Mouse (Mus musculus) limb, embryonic 13.5 days (tissue): Measurements from ENCODE around the gene Kdelc2. TPM values are rescaled to one million over a fixed set of nuclear protein-coding genes. Genes with fewer than 3 reads are reported as not detected.

Source experiments
- ATAC-seq: fragments of 200-750 bp; cut with Nextera tagmentation; 2 replicates; pipeline ENCODE4 v1.8.0; 2017; ENCODE audit warnings: low read depth, moderate number of reproducible peaks, moderate TSS enrichment; ENCODE audit not compliant: low FRiP score
- H3K27ac ChIP-seq: fragments of 300-500 bp; sonication (generic); 2 replicates; pipeline ENCODE4 v1.5.1; 2015; ENCODE audit warnings: inconsistent platforms, mild to moderate bottlenecking, moderate library complexity
- H3K27me3 ChIP-seq: fragments of 300-500 bp; sonication (generic); 2 replicates; pipeline ENCODE4 v1.6.1; 2015; ENCODE audit warnings: mild to moderate bottlenecking, inconsistent platforms
- H3K36me3 ChIP-seq: fragments of 300-500 bp; sonication (generic); 2 replicates; pipeline ENCODE4 v1.6.1; 2015; ENCODE audit warnings: inconsistent platforms, mild to moderate bottlenecking, moderate library complexity
- H3K4me1 ChIP-seq: fragments of 300-500 bp; sonication (generic); 2 replicates; pipeline ENCODE4 v1.6.1; 2015; ENCODE audit warnings: inconsistent platforms
- H3K4me2 ChIP-seq: fragments of 300-500 bp; sonication (generic); replicated peaks from 2 replicates; pipeline ENCODE4 v1.6.1; 2015; ENCODE audit warnings: inconsistent platforms, mild to moderate bottlenecking, moderate library complexity
- H3K4me3 ChIP-seq: fragments of 300-500 bp; sonication (generic); 2 replicates; pipeline ENCODE4 v1.5.1; 2015; ENCODE audit warnings: moderate library complexity, mild to moderate bottlenecking, inconsistent platforms
- H3K9ac ChIP-seq: fragments of 300-500 bp; sonication (generic); 2 replicates; pipeline ENCODE4 v1.6.1; 2015; ENCODE audit warnings: mild to moderate bottlenecking, inconsistent platforms
- H3K9me3 ChIP-seq: fragments of 300-500 bp; sonication (generic); 2 replicates; pipeline ENCODE4 v1.6.1; 2016; ENCODE audit warnings: inconsistent platforms
- WGBS: fragments of 180-500 bp; shearing (Covaris S2); methylation state at CpG from one replicate; pipeline ENCODE4 v1.1.7; 2015; 5-methylcytosine and 5-hydroxymethylcytosine counted together
- polyA plus RNA-seq: library from polyadenylated mRNA; unstranded; fragments of >200 nt; fragmentation: Nextera tagmentation; extraction: Ambion mirVana; gene quantifications from 2 replicates; pipeline ENCODE4 v1.2.1, GENCODE M21; 2015

Kdelc2 gene
- 19.6 and 23.7 TPM in 2 replicates for polyA plus RNA-seq

DNA sequence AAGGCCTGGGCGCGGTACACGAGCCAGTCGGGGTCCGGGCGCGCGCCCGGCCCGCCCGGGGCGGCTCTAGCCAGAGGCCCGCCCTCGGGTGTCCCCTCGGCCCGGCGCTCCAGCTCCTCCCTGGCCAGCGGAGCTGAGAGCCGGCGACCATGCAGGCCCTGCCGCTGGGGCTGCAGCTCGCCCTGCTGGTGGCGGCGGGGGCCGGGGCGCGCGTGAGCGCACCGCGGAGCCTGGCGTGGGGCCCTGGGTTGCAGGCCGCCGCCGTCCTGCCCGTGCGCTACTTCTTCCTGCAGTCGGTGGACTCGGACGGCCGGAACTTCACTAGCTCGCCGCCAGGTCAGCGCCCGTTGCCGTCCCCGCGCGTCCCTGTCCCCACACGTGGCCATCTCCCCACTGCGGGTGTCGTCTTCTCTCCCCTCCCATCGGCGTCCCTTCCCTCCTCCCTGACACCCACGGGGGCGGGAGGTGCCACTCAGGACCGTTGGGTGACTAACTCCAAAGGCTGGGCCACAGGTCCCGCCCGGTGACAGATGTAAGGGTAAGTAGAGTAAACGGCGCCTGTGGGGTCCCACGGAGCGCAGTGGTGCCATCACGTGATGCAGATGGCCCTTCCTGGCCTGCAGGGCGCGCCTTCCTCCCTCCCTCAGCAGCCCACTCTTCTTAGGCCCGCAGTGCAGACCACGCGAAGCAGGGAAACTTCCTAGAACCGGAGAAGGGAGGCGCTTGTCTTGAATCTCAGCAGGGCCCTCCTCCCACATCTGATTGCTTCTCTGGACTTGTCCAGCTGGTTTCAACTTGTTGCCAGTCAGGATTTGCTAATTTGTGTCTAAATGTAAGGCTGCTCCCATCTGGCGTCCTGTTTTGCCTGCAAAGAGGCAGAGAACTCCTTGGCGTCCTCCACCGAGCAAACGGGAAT lies at the start of gene Kdelc2:
Gene Kdelc2, plus strand, starts transcription at position 75 of the 916 bp plus-strand sequence.
- peak within 1 kb of the TSS; percentile 94 for H3K9ac ChIP-seq
- H3K27me3 ChIP-seq, result no peaks in the 10 kb centered on the region
- H3K36me3 ChIP-seq, result peaks cover 1% of the 10 kb centered on the region
- H3K4me3 ChIP-seq, result peak within 1 kb of the TSS; percentile 73
- peak within 1 kb of the TSS; percentile 96 for H3K27ac ChIP-seq
- H3K9me3 ChIP-seq, result no peaks in the 10 kb centered on the region
- peak within 1 kb of the TSS; percentile 76 for H3K4me2 ChIP-seq
- under 1% methylated on average over 68 of the region's 75 CpGs for WGBS
- ATAC-seq, result peak; percentile 95
- H3K4me1 ChIP-seq, result peaks cover 9% of the 10 kb centered on the region

- Histone ChIP-seq H3K9me3 (peaks cover 5% of the 10 kb centered on the region; the same call in 1 of the 2 replicates), H3K4me1 (no peaks in the 10 kb centered on the region), H3K27me3 (no peaks in the 10 kb centered on the region), H3K36me3 (no peaks in the 10 kb centered on the region), H3K27ac (no peak overlapping the region), H3K4me2 (no peak overlapping the region), H3K9ac (no peak overlapping the region), H3K4me3 (no peak overlapping the region)
- 81% methylated on average over 3 of the region's 3 CpGs for WGBS
- no peak for ATAC-seq
Observed at GRCm38 (mm10) chr9:53335131-53335530, 48.7 kb upstream of the Kdelc2 start.

DNA sequence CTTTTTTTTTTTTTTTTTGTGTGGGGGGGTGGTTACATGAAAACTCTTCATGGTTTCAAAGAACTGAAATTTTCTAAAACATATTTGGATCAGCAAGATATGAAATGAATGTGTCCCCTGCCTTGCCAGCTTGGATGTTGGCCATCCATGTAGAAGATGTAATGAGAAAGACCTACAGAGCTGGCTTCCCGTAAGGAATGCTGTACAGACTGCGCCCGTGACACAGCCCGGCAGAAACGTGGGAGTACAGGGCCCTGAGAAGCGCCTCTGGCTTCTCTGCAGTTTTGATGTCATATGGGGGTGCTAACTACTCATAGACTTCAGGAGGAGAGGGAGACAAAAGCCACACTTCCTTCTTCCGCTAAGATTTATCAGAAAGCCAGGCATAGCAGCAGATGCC lies 44.2 kb upstream of the Kdelc2 start:
- Histone ChIP-seq H3K9ac (no peak overlapping the region), H3K9me3 (no peaks in the 10 kb centered on the region), H3K36me3 (no peaks in the 10 kb centered on the region), H3K27ac (no peak overlapping the region), H3K4me2 (peak overlapping the region; percentile 84; the same call in 1 of the 2 replicates), H3K27me3 (no peaks in the 10 kb centered on the region), H3K4me1 (peaks cover 6% of the 10 kb centered on the region; the same call in 1 of the 2 replicates), H3K4me3 (no peak overlapping the region)
- 65% methylated on average over 7 of the region's 7 CpGs for WGBS
- ATAC-seq, result no peak

- Histone ChIP-seq H3K9me3 (no peaks in the 10 kb centered on the region), H3K36me3 (no peaks in the 10 kb centered on the region), H3K4me2 (peak overlapping the region; percentile 84), H3K4me3 (peak overlapping the region; percentile 54), H3K4me1 (peaks cover 6% of the 10 kb centered on the region; the same call in 1 of the 2 replicates), H3K9ac (no peak overlapping the region), H3K27me3 (no peaks in the 10 kb centered on the region), H3K27ac (no peak overlapping the region)
- 17% methylated on average over 17 of the region's 17 CpGs for WGBS
- ATAC-seq, result no peak
Observed at GRCm38 (mm10) chr9:53340328-53340916, 43.4 kb upstream of the Kdelc2 start.

DNA sequence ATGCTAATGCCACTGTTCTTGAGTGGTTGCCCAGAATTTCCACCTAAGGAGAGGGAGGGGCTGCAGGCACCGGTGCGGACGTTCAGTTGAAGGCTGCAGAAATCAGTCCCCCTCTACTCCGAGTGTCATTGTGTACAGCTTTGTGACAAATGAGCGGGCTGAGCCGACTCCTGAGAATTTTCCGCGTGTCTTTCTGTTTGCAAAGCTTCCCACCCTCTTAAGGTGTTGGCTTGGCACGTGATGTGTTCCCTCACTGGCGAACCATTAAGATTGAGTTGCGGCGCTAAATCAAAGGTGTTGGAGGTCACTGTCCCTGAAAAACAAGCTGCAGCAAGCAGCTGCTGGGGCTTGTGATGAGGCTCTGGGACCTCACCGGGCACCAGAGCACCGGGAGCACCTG lies 42.9 kb upstream of the Kdelc2 start:
- peak overlapping the region; percentile 84 for H3K4me2 ChIP-seq
- ATAC-seq, result peak; percentile 54; the same call in 1 of the 2 replicates
- H3K27ac ChIP-seq, result no peak overlapping the region
- H3K9me3 ChIP-seq, result no peaks in the 10 kb centered on the region
- peak overlapping the region; percentile 54 for H3K4me3 ChIP-seq
- H3K4me1 ChIP-seq, result peaks cover 6% of the 10 kb centered on the region; the same call in 1 of the 2 replicates
- H3K27me3 ChIP-seq, result no peaks in the 10 kb centered on the region
- 2% methylated on average over 14 of the region's 14 CpGs for WGBS
- H3K9ac ChIP-seq, result peak overlapping the region; percentile 67
- no peaks in the 10 kb centered on the region for H3K36me3 ChIP-seq

GRCm38 (mm10) chr9:53341981-53342380 lies 41.8 kb upstream of the Kdelc2 start:
- Histone ChIP-seq H3K4me3 (no peak overlapping the region), H3K27me3 (no peaks in the 10 kb centered on the region), H3K36me3 (no peaks in the 10 kb centered on the region), H3K4me2 (peak overlapping the region; percentile 84), H3K4me1 (peaks cover 6% of the 10 kb centered on the region; the same call in 1 of the 2 replicates), H3K9me3 (no peaks in the 10 kb centered on the region), H3K9ac (no peak overlapping the region), H3K27ac (no peak overlapping the region)
- no peak for ATAC-seq
- WGBS, result 77% methylated on average over 3 of the region's 3 CpGs

DNA sequence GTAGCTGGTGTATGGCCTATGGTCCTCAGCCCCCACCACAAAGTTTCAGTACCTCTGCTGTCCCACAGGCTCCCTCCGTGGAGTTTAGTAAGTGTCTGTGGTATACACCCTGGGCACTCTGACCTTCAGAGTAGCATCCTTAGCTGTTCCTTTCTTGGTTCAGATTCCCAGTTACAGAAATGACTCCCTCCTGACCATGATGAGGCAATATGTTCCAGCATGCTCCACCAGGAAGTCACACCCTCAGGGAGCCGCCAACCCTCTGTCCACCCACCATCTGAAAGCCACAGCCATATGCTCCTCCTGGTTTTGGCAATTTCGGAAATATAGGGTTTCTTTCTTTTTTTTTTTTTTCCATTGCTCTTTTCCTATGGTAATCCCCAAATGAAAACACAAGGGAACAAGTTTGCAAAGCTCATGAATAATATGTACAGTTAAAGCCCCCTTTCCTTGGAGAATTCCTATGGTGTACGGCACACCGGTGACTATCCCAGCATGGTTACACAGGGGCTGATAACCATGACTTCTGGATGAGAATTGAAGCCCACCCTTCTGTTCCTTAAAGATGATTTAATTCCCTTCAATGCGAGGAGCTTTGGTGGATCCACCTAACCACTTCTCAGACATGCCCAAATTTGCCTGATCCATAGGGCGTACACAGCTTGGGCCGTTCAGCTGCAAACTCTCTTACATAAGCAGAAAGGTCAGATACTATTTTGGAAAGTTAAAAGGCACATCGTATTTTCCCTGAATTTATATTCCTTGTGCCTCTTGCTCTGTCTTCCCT lies 39.0 kb upstream of the Kdelc2 start:
- Histone ChIP-seq H3K36me3 (no peaks in the 10 kb centered on the region), H3K27ac (no peak overlapping the region), H3K4me1 (peaks cover 6% of the 10 kb centered on the region; the same call in 1 of the 2 replicates), H3K9me3 (no peaks in the 10 kb centered on the region), H3K4me2 (no peak overlapping the region), H3K9ac (no peak overlapping the region), H3K4me3 (no peak overlapping the region), H3K27me3 (no peaks in the 10 kb centered on the region)
- WGBS, result 83% methylated on average over 9 of the region's 9 CpGs
- ATAC-seq, result no peak

GRCm38 (mm10) chr9:53345728-53346127 lies 38.1 kb upstream of the Kdelc2 start:
- Histone ChIP-seq H3K9me3 (no peaks in the 10 kb centered on the region; the same call in 1 of the 2 replicates), H3K4me2 (no peak overlapping the region), H3K9ac (no peak overlapping the region), H3K36me3 (no peaks in the 10 kb centered on the region), H3K4me1 (0 out of 2 replicates have a peak, but pooled peaks cover 1% of the 10 kb centered on the region), H3K27me3 (no peaks in the 10 kb centered on the region), H3K4me3 (no peak overlapping the region), H3K27ac (no peak overlapping the region)
- no peak for ATAC-seq
- WGBS, result 46% methylated on average over 3 of the region's 3 CpGs

DNA sequence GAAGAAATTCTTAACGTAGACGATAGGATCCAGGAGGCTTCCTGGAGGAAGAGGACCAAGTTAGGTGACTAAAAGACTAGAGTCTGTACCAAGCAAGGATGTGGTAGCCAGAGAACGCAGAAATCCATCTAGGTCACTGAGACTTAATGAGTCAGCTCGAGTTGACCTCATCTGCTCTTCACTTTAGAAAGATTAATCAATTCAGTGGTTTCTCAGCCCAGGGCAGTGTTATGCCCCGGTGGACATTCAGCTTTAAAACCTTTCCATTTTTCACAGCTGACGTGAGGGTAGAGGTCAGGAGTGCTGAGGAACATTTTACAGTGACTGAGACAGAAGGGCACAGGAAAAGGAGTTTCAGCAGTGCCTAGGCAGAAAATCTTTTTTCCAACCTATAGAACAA lies 37.4 kb upstream of the Kdelc2 start:
- no peaks in the 10 kb centered on the region for H3K4me1 ChIP-seq
- H3K9me3 ChIP-seq, result no peaks in the 10 kb centered on the region; the same call in 1 of the 2 replicates
- no peaks in the 10 kb centered on the region for H3K36me3 ChIP-seq
- no peak overlapping the region for H3K9ac ChIP-seq
- WGBS, result 61% methylated on average over 6 of the region's 6 CpGs
- no peak for ATAC-seq
- H3K4me2 ChIP-seq, result no peak overlapping the region
- no peaks in the 10 kb centered on the region for H3K27me3 ChIP-seq
- no peak overlapping the region for H3K27ac ChIP-seq
- no peak overlapping the region for H3K4me3 ChIP-seq

- no peak overlapping the region for H3K9ac ChIP-seq
- 73% methylated on average over 1 of the region's 1 CpGs for WGBS
- H3K36me3 ChIP-seq, result no peaks in the 10 kb centered on the region
- no peaks in the 10 kb centered on the region for H3K4me1 ChIP-seq
- no peaks in the 10 kb centered on the region; the same call in 1 of the 2 replicates for H3K9me3 ChIP-seq
- no peak overlapping the region for H3K4me3 ChIP-seq
- no peak overlapping the region for H3K27ac ChIP-seq
- H3K27me3 ChIP-seq, result no peaks in the 10 kb centered on the region
- no peak overlapping the region for H3K4me2 ChIP-seq
- ATAC-seq, result no peak
Observed at GRCm38 (mm10) chr9:53349211-53349610, 34.6 kb upstream of the Kdelc2 start.

DNA sequence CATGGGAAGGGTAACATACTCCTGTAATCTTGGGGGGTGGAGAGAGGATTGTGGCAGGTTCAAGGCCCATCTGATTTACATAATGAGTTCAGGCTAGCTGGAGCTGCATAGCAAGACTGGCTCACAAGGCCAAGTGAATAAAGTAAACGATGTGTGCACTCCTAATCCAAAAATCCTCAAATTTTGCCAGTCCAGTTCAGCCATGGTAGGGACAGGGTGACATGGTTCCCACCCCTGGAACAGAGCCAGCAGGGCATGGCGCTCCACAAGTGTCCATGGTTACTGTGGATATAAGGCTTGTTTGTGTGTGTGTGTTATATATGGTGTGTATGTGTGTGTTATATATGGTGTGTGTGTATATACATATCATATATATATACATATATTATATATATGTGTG lies 33.5 kb upstream of the Kdelc2 start:
- H3K4me3 ChIP-seq, result no peak overlapping the region
- no peak overlapping the region for H3K4me2 ChIP-seq
- WGBS, result 88% methylated on average over 2 of the region's 2 CpGs
- no peak for ATAC-seq
- no peaks in the 10 kb centered on the region for H3K4me1 ChIP-seq
- no peaks in the 10 kb centered on the region for H3K36me3 ChIP-seq
- H3K27ac ChIP-seq, result no peak overlapping the region
- no peaks in the 10 kb centered on the region for H3K27me3 ChIP-seq
- H3K9ac ChIP-seq, result no peak overlapping the region
- H3K9me3 ChIP-seq, result no peaks in the 10 kb centered on the region; the same call in 1 of the 2 replicates
